ENCODE assay signal across 13 mouse cellular contexts in the genomic region with DNA sequence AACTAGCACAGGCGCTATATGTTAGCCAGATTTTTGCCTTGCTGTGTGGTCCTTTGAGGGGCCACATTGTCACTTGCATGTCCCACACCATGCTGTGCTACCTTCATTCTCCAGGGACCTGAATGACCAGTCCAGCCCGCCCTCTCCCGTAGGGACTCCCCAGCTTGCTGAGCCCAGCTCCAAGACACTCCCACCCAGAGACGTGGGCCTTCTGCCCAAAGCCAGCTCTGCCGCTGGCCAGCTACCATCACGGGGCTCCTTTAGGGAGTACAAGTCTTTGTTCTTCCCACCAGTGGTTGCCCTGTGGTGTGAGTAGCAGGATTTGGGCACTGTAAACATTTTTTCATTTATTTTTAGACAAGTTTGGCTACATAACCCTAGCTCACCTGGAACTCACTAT.
A peak's percentile ranks its signal among the peaks of the same experiment; 100 is the strongest.
DNase-seq lines count a peak whose midpoint lies in the region; ATAC-seq lines count a peak whose summit lies in the region.
"Had no signal": no experiment of that assay in that cellular context is flagged by ENCODE, and none has a peak within 500 bp of the region (broad histone marks: within the 10 kb centered on the region; RNA-seq: fewer than 3 reads in every experiment).

No protein-coding gene starts in this region.

- H3K4me2 ChIP-seq in limb, embryonic 12.5 days: no peak overlapping the region
- H3K4me2 ChIP-seq: forebrain, embryonic 12.5 days; midbrain, embryonic 15.5 days had no signal

- peak overlapping the region; percentile 74 for H3K27ac ChIP-seq in embryonic facial prominence, embryonic 10.5 days (replicated peaks)
- peak overlapping the region; percentile 70 for H3K27ac ChIP-seq in limb, embryonic 12.5 days

- no peak overlapping the region for H3K4me3 ChIP-seq in embryonic facial prominence, embryonic 10.5 days
- H3K4me3 ChIP-seq in limb, embryonic 12.5 days (replicated peaks): no peak overlapping the region
- H3K4me3 ChIP-seq: forebrain, embryonic 12.5 days; hindbrain, embryonic 10.5 days; midbrain, embryonic 15.5 days had no signal

- no peaks in the 10 kb centered on the region for H3K36me3 ChIP-seq in embryonic facial prominence, embryonic 10.5 days (replicated peaks)
- no peaks in the 10 kb centered on the region for H3K36me3 ChIP-seq in limb, embryonic 12.5 days
- H3K36me3 ChIP-seq: forebrain, embryonic 12.5 days; hindbrain, embryonic 10.5 days; midbrain, embryonic 15.5 days had no signal

- DNase-seq in heart, adult 11 months: peak; percentile 95
- DNase-seq in heart, postnatal 25 days (ENCODE audit: low spot score): no peak
- peak; percentile 35 to 43 for DNase-seq in layer of hippocampus, postnatal 10 days (ENCODE audit: low spot score in 2 of 2)
- no peak for DNase-seq in layer of hippocampus, postnatal 36 days
- no peak for DNase-seq in embryonic facial prominence, embryonic 10.5 days (ENCODE audit: low spot score)
- no peak for DNase-seq in urinary bladder, postnatal 14 days (ENCODE audit: low spot score)
- DNase-seq: cerebellum, postnatal 14 days; liver; lung, postnatal 36 days had no signal

- WGBS in embryonic facial prominence, embryonic 10.5 days: 73% methylated on average over 6 of the region's 6 CpGs
- WGBS in limb, embryonic 12.5 days: 70% methylated on average over 6 of the region's 6 CpGs

- intact Hi-C loops in heart, postnatal 25 days (cut with DNase I): loop anchor here (5.0 kb wide), 1 partner anchor 194 kb away; no protein-coding TSS in a partner anchor

- H3K9me3 ChIP-seq in embryonic facial prominence, embryonic 10.5 days: no peaks in the 10 kb centered on the region
- H3K9me3 ChIP-seq in limb, embryonic 12.5 days: no peaks in the 10 kb centered on the region
- H3K9me3 ChIP-seq: forebrain, embryonic 12.5 days; hindbrain, embryonic 10.5 days; midbrain, embryonic 15.5 days had no signal

- H3K4me1 ChIP-seq in embryonic facial prominence, embryonic 10.5 days: peaks cover 63% of the 10 kb centered on the region
- H3K4me1 ChIP-seq in limb, embryonic 12.5 days (replicated peaks): peaks cover 75% of the 10 kb centered on the region

- no peak for ATAC-seq in limb, embryonic 12.5 days (ENCODE audit: insufficient number of reproducible peaks, insufficient read depth, low FRiP score, low TSS enrichment, low read depth)
- ATAC-seq: midbrain, embryonic 15.5 days had no signal

- H3K9ac ChIP-seq in limb, embryonic 12.5 days (replicated peaks): no peak overlapping the region
- H3K9ac ChIP-seq: forebrain, embryonic 12.5 days; midbrain, embryonic 15.5 days had no signal

- H3K27me3 ChIP-seq in embryonic facial prominence, embryonic 10.5 days (replicated peaks; ENCODE audit: low read depth, poor library complexity, severe bottlenecking): peaks cover under 1% of the 10 kb centered on the region; the same call in 1 of the 2 replicates
- H3K27me3 ChIP-seq in limb, embryonic 12.5 days: no peaks in the 10 kb centered on the region
- H3K27me3 ChIP-seq: midbrain, embryonic 15.5 days had no signal

Comparison
In these comparisons a context has a peak if more than half of its experiments do, and no peak if none do; other contexts are left out.
1. DNase-seq: peak in heart, adult 11 months (single experiment) and layer of hippocampus, postnatal 10 days (2 of 2); none in heart, postnatal 25 days (single experiment), layer of hippocampus, postnatal 36 days (0 of 2), embryonic facial prominence, embryonic 10.5 days (single experiment) and urinary bladder, postnatal 14 days (single experiment).